Mouse (Mus musculus) left cerebral cortex, adult 11 months (tissue): ENCODE measurements around the gene Ppat.
A peak's percentile ranks its signal among the peaks of the same experiment; 100 is the strongest.
"Not testable (repeated sequence)": the region's sequence is repeated elsewhere in the genome, so short reads cannot be mapped to it uniquely, and the experiment has no call there.

Source experiments
- DNase-seq: peaks from one replicate; pipeline ENCODE4 v3.0.0; 2022; ENCODE audit warnings: low spot score

Ppat gene

DNA sequence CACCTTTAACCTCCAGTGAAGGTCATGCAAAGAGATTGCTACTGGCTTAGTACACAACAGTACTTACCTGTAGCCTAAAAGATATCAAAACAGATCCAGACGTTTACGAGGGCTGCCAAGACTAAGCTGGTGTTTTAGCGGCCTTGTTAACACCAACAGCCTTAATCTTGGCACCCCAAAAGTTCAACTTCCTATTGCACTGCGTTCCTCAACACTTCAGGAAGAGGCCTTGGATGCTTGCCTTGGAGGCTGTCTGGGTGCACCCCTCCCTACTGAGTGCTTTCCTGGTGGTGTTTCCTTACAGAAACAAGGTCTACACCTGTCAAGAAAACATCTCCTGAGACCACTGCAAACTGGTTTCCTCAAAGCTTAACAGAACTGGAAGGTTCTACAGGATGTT, 4.2 kb downstream of the Ppat start:
- no peak for DNase-seq

DNA sequence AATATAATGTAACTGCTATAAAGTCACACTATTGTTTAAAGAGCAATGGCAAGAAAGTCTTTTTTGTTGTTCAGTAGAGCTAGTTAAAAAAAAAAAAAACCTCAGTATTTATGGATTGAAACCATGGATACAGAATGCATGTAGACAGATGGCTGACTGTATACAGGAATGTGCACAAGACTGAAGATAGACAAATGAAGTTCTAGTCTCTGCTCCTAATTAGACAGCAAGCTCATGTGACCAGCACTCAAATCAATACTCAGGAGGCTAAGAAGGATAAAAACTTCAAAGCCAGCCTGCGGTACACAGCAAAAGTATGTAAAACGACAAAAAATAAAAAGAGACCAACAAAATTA, 5.7 kb downstream of the Ppat start:
- no peak for DNase-seq

DNA sequence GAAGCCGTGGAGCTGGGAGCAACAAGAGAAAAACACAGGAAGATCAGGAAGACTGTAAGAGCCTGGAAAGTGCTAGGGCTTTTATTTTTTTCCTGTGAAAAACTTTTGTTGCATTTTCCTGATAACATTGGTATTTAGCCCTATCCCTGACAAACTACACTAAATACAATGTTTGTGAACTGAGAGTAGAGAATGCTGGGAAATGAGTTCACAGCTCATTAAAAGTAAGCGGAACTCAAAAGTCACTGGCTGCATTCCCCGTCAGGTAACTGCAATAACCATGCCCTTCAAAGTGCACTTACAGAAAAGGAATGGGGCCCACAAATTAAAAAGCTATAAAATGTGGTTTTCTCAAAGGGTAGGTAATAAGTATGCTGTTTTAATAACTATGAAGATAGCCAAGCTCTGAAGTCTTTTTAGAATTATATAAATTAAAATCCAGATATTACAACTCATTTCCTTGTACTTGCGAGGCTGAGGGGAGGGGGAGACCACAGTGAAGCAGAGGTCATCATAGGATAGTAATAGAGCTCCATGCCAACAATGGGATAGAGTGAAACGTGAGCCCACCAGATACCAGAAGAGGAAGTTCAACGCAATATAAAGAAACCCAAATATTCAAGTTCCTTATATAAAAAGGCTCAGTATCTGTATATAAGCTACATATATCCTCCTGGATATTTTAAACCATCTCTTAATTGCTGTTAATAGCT, 6.3 kb downstream of the Ppat start:
- no peak for DNase-seq

GRCm38 (mm10) chr5:76942505-76942904, 8.9 kb downstream of the Ppat start:
- DNase-seq, result no peak

GRCm38 (mm10) chr5:76941975-76942374, 9.4 kb downstream of the Ppat start:
- no peak for DNase-seq

DNA sequence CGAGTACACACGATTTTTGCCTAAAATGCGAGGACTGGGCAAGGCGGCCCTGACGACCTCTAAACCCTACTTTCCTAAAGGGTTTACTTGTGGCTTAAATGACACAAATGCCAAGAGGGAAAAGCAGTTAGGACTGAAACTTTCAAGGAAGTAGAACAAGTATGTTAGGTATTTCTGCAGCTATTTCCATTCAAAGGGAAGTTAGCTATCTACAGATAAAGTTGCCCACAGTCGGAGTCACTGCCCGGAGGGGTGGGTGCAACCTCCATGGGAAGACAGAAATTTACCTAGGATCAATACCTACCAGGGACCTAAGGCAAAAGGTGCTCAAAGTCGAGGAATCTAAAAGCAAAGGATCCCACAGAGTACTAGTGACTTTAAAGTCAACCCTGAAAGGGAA, 11.7 kb downstream of the Ppat start:
- no peak for DNase-seq

GRCm38 (mm10) chr5:76929180-76929877, 22.0 kb downstream of the Ppat start:
- no peak for DNase-seq

- no peak for DNase-seq
These were observed 23.1 kb downstream of the Ppat start for GRCm38 (mm10) chr5:76928124-76928832.

- no peak for DNase-seq
These were observed 27.1 kb downstream of the Ppat start for GRCm38 (mm10) chr5:76924296-76924695.

DNA sequence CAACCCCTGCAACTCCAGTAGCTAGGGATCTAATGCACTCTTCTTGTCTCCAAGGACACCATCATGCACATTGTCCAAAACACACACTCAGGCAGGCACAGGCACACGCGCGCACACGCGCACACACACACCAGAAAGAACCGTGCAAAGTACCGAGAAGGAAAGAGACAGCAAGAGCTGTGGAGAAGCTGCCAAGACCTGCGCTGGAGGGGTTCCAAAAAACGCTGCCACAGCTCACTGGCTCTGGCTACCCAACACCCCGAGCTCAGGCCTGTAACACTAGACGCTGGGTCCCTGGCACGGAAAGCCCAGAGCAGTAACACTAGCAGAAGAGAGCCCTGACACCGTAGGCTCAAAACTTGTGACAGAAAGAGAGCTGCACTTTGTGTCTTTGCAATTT, 27.9 kb downstream of the Ppat start:
- DNase-seq, result peak; percentile 21

DNA sequence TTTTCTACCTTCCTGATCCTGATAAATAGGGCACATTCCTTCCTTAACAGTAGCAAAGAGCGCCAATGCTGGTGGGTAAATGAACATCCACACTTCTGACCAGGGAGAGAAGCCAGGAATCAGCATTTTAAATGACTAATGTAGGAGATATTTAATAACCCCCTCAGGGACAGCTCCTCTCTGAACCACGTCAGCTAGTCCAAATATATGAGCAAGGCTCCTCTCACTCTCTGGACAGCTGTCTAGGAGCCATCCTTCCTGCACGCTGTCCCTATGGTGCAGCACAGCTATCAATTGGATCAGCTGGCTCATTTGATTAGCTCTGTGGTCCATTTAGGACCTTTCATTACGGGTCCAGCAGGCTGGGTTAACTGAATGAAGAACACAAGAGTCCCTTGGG, 28.5 kb downstream of the Ppat start:
- DNase-seq, result no peak

- DNase-seq, result not testable (repeated sequence)
These were observed 38.9 kb downstream of the Ppat start for GRCm38 (mm10) chr5:76912522-76912921.

DNA sequence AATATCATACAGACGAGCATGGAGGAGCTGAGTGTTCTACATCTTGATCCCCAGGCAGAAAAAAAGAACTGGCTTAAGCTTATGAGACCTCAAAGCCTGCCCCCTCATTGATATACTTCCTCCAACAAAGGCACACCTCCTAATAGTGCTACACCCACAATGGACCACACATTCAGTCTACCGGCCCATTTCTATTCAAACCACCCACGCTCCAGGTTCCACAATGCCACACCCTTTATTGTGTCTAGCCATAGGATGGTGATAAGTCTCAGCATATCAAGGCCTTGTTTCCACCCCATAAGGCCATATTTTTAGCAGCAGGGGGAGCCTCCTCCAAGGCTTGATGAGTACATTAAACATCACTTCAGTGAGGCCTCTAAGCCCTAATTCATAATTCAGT, 40.6 kb downstream of the Ppat start:
- no peak for DNase-seq

GRCm38 (mm10) chr5:76906155-76906499, 45.3 kb downstream of the Ppat start:
- no peak for DNase-seq

- DNase-seq, result peak; percentile 89
These were observed 45.8 kb downstream of the Ppat start, which contains the start of gene Aasdh for GRCm38 (mm10) chr5:76905405-76906154. Aasdh (minus strand) TSS chr5:76905514.

GRCm38 (mm10) chr5:76904713-76905404, 46.5 kb downstream of the Ppat start:
- DNase-seq, result no peak

DNA sequence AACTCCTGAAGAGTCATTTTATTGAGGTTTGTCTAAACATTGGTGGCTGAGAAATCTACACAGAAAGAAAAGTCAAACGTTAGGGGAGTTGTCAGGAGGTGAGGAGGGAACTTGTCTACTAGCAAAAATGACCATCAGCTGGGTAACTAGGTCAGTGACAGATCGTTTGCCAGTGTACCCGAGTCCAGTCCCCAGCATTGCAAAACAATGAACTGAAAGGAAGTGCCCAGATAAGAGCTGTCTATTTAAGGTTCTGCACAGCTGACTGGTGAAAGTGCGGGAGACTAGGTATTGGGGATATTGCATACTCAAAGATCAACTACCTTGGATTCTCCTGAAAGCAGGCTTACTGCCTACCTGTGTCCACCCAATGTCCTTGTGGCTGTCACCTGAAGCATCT, 49.2 kb downstream of the Ppat start:
- no peak for DNase-seq

GRCm38 (mm10) chr5:76893084-76893483, 58.3 kb downstream of the Ppat start:
- DNase-seq, result no peak

- DNase-seq, result no peak
These were observed 58.8 kb downstream of the Ppat start for GRCm38 (mm10) chr5:76892608-76893007.

GRCm38 (mm10) chr5:76887011-76887410, 64.4 kb downstream of the Ppat start:
- no peak for DNase-seq

- DNase-seq, result no peak
These were observed 67.3 kb downstream of the Ppat start for GRCm38 (mm10) chr5:76884107-76884506.
